Mouse (Mus musculus) limb, embryonic 11.5 days (tissue): ENCODE data around the gene Wnt3a. TPM values are rescaled to one million over a fixed set of nuclear protein-coding genes. Genes with fewer than 3 reads are reported as not detected.
"Not testable (repeated sequence)": the region's sequence is repeated elsewhere in the genome, so short reads cannot be mapped to it uniquely, and the experiment has no call there.

Source experiments
- ATAC-seq: fragments of 200-750 bp; cut with Nextera tagmentation; 2 replicates; pipeline ENCODE4 v1.8.0; 2017; ENCODE audit warnings: low read depth; ENCODE audit not compliant: insufficient number of reproducible peaks, low FRiP score, low TSS enrichment
- DNase-seq: peaks from one replicate; pipeline ENCODE4 v3.0.0-alpha.2; 2015; ENCODE audit warnings: low spot score
- H3K27ac ChIP-seq: fragments of 300-500 bp; sonication (generic); replicated peaks from 2 replicates; pipeline ENCODE4 v1.5.1; 2014; ENCODE audit warnings: low read depth, mild to moderate bottlenecking, low read length
- H3K27me3 ChIP-seq: fragments of 300-500 bp; sonication (generic); 2 replicates; pipeline ENCODE4 v1.6.1; 2014; ENCODE audit warnings: mild to moderate bottlenecking, low read length, mixed read lengths; ENCODE audit not compliant: control insufficient read depth, insufficient read depth
- H3K36me3 ChIP-seq: fragments of 300-500 bp; sonication (generic); 2 replicates; pipeline ENCODE4 v1.6.1; 2014; ENCODE audit warnings: mild to moderate bottlenecking, low read length, moderate library complexity, mixed read lengths; ENCODE audit not compliant: control insufficient read depth, insufficient read depth
- H3K4me1 ChIP-seq: fragments of 300-500 bp; sonication (generic); 2 replicates; pipeline ENCODE4 v1.6.1; 2014; ENCODE audit warnings: low read length, mixed read lengths; ENCODE audit not compliant: control insufficient read depth, insufficient read depth
- H3K4me2 ChIP-seq: fragments of 300-500 bp; sonication (generic); 2 replicates; pipeline ENCODE4 v1.6.1; 2014; ENCODE audit warnings: low read depth, mild to moderate bottlenecking, moderate library complexity; ENCODE audit not compliant: severe bottlenecking
- H3K4me3 ChIP-seq: fragments of 300-500 bp; sonication (generic); 2 replicates; pipeline ENCODE4 v1.5.1; 2014; ENCODE audit warnings: low read depth, low read length
- H3K9ac ChIP-seq: fragments of 300-500 bp; sonication (generic); 2 replicates; pipeline ENCODE4 v1.6.1; 2014; ENCODE audit warnings: mild to moderate bottlenecking, low read length
- H3K9me3 ChIP-seq: fragments of 300-500 bp; sonication (generic); 2 replicates; pipeline ENCODE4 v1.6.1; 2016; ENCODE audit warnings: low read length; ENCODE audit not compliant: control insufficient read depth
- WGBS: fragments of 180-500 bp; shearing (Covaris S2); extraction: QIAGEN DNeasy Blood & Tissue Kit; methylation state at CpG from one replicate; pipeline ENCODE4 v1.1.7; 2014; 5-methylcytosine and 5-hydroxymethylcytosine counted together
- polyA plus RNA-seq: library from polyadenylated mRNA; unstranded; fragments of >200 nt; fragmentation: Nextera tagmentation; extraction: Ambion mirVana; gene quantifications from 2 replicates; pipeline ENCODE4 v1.2.1, GENCODE M21; 2014

Wnt3a gene
- polyA plus RNA-seq, 1 experiment from 2014 or later = 0.07 TPM

DNA sequence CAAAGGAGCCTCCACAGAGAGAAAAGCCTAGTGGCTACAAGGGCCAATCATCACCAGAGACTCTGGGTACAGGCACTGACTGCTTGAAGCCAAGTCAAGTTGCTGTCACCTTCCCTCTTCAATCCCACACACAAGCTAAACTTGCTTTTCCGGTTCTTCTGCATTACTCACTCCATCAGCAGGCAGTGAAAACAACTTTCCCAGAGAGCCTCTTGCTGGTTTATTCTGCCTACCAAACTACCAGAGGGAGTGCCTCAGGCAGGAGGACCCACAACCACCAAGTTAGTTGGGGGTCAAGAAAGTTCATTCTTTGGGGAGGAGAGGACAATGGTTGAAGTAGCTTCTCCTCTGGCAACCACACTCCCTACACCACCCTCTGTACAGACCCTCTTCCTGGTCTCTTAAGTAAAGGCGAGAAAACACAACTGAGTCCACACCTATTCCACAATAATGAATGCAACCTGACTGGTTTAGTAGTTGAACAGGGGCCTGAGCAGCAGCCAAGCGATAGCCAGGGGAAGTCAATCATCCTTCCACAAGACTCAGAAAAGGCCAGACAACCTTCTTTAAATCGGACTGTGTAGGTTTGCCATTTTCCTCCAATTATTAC is 72.1 kb downstream of the Wnt3a start:
- Histone ChIP-seq H3K27ac (no peak overlapping the region), H3K9me3 (no peaks in the 10 kb centered on the region), H3K9ac (no peak overlapping the region), H3K4me3 (no peak overlapping the region), H3K4me2 (no peak overlapping the region), H3K27me3 (no peaks in the 10 kb centered on the region), H3K4me1 (no peaks in the 10 kb centered on the region), H3K36me3 (peaks cover 10% of the 10 kb centered on the region; the same call in 1 of the 2 replicates)
- DNase-seq (no peak), ATAC-seq (no peak)
- WGBS = 83% methylated on average over 4 of the region's 4 CpGs

DNA sequence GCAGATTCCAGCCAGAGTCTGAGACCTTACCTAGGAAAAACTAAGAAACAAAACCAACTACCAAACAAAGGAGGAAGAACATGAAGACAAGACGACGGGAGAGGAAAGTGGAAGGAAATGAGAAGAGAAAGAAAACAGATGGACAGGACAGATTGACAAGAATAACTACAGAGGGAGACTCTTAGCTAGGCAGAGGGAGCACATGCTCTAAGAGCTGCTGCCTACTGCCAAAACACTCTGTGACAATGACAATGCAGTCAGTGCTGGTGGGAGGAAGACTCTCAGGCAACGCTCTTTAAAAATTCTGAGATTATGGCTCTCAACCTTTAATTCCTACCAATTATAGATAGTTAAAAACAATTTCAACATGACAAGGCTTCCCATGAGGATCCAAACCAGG is 73.6 kb downstream of the Wnt3a start:
- DNase-seq (no peak), ATAC-seq (no peak)
- Histone ChIP-seq H3K4me3 (no peak overlapping the region), H3K4me1 (no peaks in the 10 kb centered on the region), H3K27me3 (no peaks in the 10 kb centered on the region), H3K36me3 (peaks cover 15% of the 10 kb centered on the region; the same call in 1 of the 2 replicates), H3K9me3 (no peaks in the 10 kb centered on the region), H3K9ac (no peak overlapping the region), H3K4me2 (no peak overlapping the region), H3K27ac (no peak overlapping the region)
- WGBS = 91% methylated on average over 3 of the region's 3 CpGs

DNA sequence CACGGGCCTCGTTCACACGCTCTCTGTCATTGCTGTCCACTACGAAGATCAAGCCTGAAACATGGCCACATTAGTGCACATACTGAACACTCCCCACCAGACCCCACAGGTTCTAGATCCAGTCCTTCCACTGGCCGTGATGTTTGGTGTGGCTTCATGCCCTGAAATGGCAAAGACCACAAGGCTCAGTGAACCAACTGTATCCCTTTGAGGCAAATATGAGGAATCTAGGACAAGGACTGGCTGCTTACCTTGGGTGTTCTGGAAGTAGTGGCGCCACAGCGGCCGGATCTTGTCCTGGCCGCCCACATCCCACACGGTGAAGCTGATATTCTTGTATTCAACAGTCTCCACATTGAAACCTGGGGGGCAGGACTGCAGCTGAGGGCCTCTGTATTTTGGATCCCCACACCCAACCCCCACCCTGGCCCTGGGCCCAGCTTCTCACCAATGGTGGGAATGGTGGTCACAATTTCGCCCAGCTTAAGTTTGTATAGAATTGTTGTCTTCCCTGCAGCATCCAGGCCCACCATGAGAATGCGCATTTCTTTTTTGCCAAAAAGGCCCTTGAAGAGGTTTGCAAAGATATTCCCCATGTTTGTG is 77.6 kb downstream of the Wnt3a start:
- Histone ChIP-seq H3K9ac (no peak overlapping the region), H3K4me1 (peaks cover 8% of the 10 kb centered on the region; the same call in 1 of the 2 replicates), H3K9me3 (no peaks in the 10 kb centered on the region), H3K4me2 (no peak overlapping the region), H3K36me3 (peaks cover 13% of the 10 kb centered on the region; the same call in 1 of the 2 replicates), H3K4me3 (no peak overlapping the region), H3K27me3 (no peaks in the 10 kb centered on the region), H3K27ac (no peak overlapping the region)
- WGBS = 95% methylated on average over 12 of the region's 12 CpGs
- ATAC-seq (no peak), DNase-seq (no peak)

DNA sequence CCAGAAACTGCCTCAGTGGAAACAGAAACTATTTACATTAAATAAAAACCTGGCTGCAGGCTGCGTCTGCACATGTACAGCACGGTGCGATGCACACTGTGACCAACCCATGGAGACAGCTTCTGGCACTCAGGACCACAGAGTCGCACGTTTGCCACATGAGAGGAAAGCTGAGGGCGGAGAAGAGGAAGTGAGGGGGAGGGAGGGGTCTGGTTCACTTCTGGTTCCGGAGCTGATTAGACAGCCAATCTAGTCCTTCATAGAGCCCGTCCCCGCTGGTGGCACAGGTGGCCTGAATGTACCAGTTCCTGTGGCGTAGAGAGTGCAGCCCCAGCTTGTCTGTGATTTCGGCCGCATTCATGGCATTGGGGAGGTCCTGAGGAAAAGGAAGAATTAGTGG is 78.2 kb downstream of the Wnt3a start:
- peaks cover 10% of the 10 kb centered on the region; the same call in 1 of the 2 replicates for H3K36me3 ChIP-seq
- not testable (repeated sequence) for H3K4me2 ChIP-seq, ATAC-seq

DNA sequence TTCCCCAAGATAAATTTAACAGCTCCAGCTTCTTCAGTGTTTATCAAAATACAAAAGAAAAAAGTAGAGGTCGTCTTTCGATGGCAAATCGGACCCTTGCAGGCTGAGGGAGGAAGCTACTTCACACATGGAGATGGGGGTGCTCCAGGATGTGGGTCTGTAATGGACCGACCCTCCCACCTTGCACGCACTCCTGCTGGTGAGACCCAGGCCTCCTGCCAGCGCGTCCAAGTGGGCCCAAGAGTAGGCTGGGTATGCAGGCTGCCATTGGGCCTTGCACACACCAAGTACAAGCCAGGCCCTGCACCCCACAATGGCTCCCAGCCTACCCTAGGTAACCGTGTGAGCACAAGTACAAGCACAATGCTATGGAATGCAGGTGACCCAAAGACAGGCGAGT is 79.0 kb downstream of the Wnt3a start:
- DNase-seq, H3K9ac ChIP-seq, H3K9me3 ChIP-seq, H3K4me1 ChIP-seq, H3K4me3 ChIP-seq, H3K4me2 ChIP-seq, H3K27me3 ChIP-seq, ATAC-seq, H3K27ac ChIP-seq: not testable (repeated sequence)
- WGBS = 96% methylated on average over 9 of the region's 9 CpGs
- peaks cover 10% of the 10 kb centered on the region; the same call in 1 of the 2 replicates for H3K36me3 ChIP-seq

More for the DNA sequence above, 78.2 kb downstream of the Wnt3a start:
- not testable (repeated sequence) for H3K9ac ChIP-seq, H3K27ac ChIP-seq, H3K9me3 ChIP-seq, H3K4me1 ChIP-seq, DNase-seq, H3K4me3 ChIP-seq, H3K27me3 ChIP-seq
- 87% methylated on average over 12 of the region's 12 CpGs for WGBS

DNA sequence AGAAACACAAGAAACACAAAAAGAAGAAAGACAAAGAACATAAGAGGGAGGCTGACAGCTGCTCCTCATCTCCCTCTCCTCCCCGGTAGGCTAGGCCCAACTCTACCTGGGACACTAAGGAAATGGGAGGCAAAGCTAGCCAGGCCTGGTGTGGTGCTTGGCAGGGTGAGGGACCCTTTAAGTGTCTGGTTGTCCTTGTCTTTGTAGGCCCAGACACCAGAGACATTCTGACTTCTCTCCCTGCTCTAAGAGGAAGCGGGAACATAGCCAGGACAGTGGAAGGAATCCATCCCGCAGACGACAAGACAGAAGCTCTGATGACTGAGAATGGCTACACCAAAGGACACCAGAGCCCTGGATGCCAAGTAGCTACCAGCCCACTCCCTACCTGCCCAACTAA is 80.5 kb downstream of the Wnt3a start:
- Histone ChIP-seq H3K4me2 (no peak overlapping the region), H3K9ac (no peak overlapping the region), H3K4me1 (peaks cover 8% of the 10 kb centered on the region; the same call in 1 of the 2 replicates), H3K9me3 (no peaks in the 10 kb centered on the region), H3K4me3 (no peak overlapping the region), H3K36me3 (peaks cover 16% of the 10 kb centered on the region), H3K27ac (no peak overlapping the region), H3K27me3 (no peaks in the 10 kb centered on the region)
- 93% methylated on average over 4 of the region's 4 CpGs for WGBS
- ATAC-seq = no peak
- DNase-seq = no peak

DNA sequence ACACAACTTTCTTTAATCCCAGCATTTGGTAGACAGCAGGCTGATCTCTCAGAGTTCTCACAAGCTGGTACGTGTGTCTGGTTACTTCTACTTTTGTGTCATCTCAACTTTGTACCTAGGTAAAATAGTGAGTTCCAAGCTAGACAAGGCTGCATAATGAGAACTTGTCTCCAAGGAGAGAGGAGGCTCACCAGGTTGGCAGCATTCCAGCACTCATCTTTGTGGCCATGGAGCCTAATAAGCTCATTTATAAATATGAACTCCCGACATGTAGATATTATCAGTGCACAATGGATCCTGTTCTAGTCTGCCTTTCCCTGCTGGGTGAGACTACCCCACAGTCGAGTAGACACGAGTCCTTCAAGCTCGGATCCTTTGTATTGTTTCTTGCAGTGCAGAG is 81.0 kb downstream of the Wnt3a start:
- Histone ChIP-seq H3K36me3 (peaks cover 16% of the 10 kb centered on the region), H3K27me3 (no peaks in the 10 kb centered on the region), H3K4me3 (no peak overlapping the region; the same call in 1 of the 2 replicates), H3K9ac (no peak overlapping the region), H3K27ac (no peak overlapping the region), H3K9me3 (no peaks in the 10 kb centered on the region), H3K4me2 (peak overlapping the region; percentile 84; the same call in 1 of the 2 replicates), H3K4me1 (peaks cover 8% of the 10 kb centered on the region; the same call in 1 of the 2 replicates)
- WGBS = 88% methylated on average over 5 of the region's 5 CpGs
- ATAC-seq = no peak
- no peak for DNase-seq

DNA sequence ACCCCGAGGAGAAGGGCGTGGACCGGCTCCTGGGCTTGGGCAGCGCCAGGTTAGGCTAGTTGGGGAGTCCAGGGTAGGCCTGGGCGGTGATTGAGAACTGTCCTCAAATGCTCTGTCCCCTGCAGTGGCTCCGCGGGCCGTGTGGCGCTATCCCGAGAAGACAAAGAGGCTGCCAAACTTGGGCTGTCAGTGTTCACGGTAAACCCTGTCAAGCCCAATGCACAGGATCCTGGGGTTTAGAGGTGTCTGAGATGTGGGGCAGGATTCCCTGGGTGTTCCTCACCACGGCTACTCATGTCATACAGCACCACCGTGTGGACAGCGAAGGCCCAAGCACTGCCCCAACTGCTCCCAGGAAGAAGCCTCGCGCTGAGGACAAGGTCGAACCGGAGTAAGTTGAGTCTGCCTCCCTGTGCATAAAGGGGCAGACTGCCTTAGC is 81.5 kb downstream of the Wnt3a start:
- Histone ChIP-seq H3K27ac (peak overlapping the region; percentile 42; the same call in 1 of the 2 replicates), H3K9ac (peak overlapping the region; percentile 87), H3K9me3 (no peaks in the 10 kb centered on the region), H3K27me3 (no peaks in the 10 kb centered on the region), H3K36me3 (peaks cover 20% of the 10 kb centered on the region), H3K4me2 (peak overlapping the region; percentile 84), H3K4me3 (peak overlapping the region; percentile 90), H3K4me1 (peaks cover 8% of the 10 kb centered on the region; the same call in 1 of the 2 replicates)
- ATAC-seq (peak; percentile 45), DNase-seq (peak; percentile 78)
- 14% methylated on average over 18 of the region's 18 CpGs for WGBS
